Mouse (Mus musculus) lung, adult 2 months (tissue): Measurements from ENCODE around the gene Mast4. TPM values are rescaled to one million over a fixed set of nuclear protein-coding genes. Genes with fewer than 3 reads are reported as not detected.

Source experiments
- DNase-seq: peaks from one replicate; pipeline ENCODE4 v3.0.0; 2022
- H3K4me1 ChIP-seq: fragments of 200-500 bp; 2 replicates; pipeline ENCODE4 v1.6.1; 2011; ENCODE audit warnings: low read length; ENCODE audit not compliant: control insufficient read depth, insufficient read depth
- H3K4me3 ChIP-seq: fragments of 200-500 bp; replicated peaks from 2 replicates; pipeline ENCODE3; 2011; ENCODE audit warnings: low read depth, mild to moderate bottlenecking, control low read depth, low read length; ENCODE audit errors: extremely low read depth
- CTCF ChIP-seq: fragments of 200-500 bp; IDR thresholded peaks from 2 replicates; pipeline ENCODE4 v1.5.1; 2011; ENCODE audit warnings: mild to moderate bottlenecking, low read length, control low read depth; ENCODE audit not compliant: insufficient read depth
- POLR2A ChIP-seq: fragments of 200-500 bp; IDR thresholded peaks from 2 replicates; pipeline ENCODE4 v1.6.1; 2011; ENCODE audit warnings: low read depth, mild to moderate bottlenecking, control low read depth, low read length, borderline replicate concordance; ENCODE audit errors: extremely low read depth
- WGBS: fragments of 180-500 bp; shearing (Covaris S2); methylation state at CpG from one replicate; pipeline ENCODE4 v1.1.7; 2018; 5-methylcytosine and 5-hydroxymethylcytosine counted together
- polyA plus RNA-seq: library from polyadenylated mRNA; depleted of rRNA; stranded (reverse); fragments of >200 nt; gene quantifications from 2 replicates; pipeline ENCODE4 v1.2.3, GENCODE M21; 2012

The Mast4 gene
- polyA plus RNA-seq, 1 experiment = 14.9 TPM

DNA sequence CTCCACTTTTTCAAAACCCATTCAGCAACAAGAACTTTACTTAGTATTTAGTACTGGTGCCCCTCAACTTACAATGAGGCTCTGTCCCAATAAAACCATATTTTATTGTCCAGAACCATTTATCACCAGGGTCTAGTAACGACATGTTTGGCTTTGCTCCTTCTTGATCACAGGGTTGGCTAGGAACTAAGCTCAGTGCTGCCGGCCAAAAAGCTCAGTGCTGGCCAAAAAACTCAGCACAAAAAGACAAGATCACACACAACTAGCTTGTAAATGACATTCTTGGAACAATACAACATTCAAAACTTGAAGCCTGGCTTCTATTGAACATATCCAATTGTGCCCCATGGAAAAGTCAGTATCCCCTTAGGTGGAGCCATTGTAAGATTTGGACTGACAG, 386.8 kb downstream of the Mast4 start:
- 58% methylated on average over 2 of the region's 2 CpGs for WGBS
- no peak for DNase-seq
- TF ChIP-seq CTCF = no peak
- TF ChIP-seq POLR2A = no peak
- Histone ChIP-seq H3K4me3 (no peak overlapping the region), H3K4me1 (no peaks in the 10 kb centered on the region)

- WGBS = 74% methylated on average over 13 of the region's 13 CpGs
- no peak overlapping the region for H3K4me3 ChIP-seq
- TF ChIP-seq CTCF (no peak), POLR2A (no peak)
- H3K4me1 ChIP-seq = no peaks in the 10 kb centered on the region
- no peak for DNase-seq
Measured at GRCm38 (mm10) chr13:102946024-102946821, 388.1 kb downstream of the Mast4 start.

DNA sequence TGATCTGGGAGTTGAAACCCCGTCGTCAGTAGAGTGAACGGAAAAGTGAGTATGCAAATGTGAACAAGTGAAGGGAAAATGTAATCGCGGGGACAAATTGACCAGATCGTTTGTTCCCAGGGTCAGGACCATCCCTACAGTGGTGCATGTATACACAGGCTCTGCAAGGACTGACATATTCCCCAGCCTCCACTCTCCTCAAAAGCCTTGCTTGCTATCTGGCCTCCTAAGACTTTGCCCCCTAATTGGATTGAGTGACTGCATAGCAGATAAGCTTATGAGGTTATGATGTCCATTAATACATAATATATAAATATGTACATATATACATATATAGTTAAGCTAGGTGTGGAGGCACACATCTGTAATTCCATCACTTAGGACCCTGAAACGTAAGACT, 388.8 kb downstream of the Mast4 start:
- Histone ChIP-seq H3K4me1 (no peaks in the 10 kb centered on the region), H3K4me3 (no peak overlapping the region)
- TF ChIP-seq CTCF (no peak), POLR2A (no peak)
- 93% methylated on average over 7 of the region's 7 CpGs for WGBS
- DNase-seq = no peak

GRCm38 (mm10) chr13:102944516-102944915, 389.8 kb downstream of the Mast4 start:
- no peak for DNase-seq
- Histone ChIP-seq H3K4me3 (no peak overlapping the region), H3K4me1 (no peaks in the 10 kb centered on the region)
- WGBS = 84% methylated on average over 4 of the region's 4 CpGs
- TF ChIP-seq POLR2A (no peak), CTCF (no peak)

GRCm38 (mm10) chr13:102942557-102942956, 391.7 kb downstream of the Mast4 start:
- Histone ChIP-seq H3K4me1 (no peaks in the 10 kb centered on the region), H3K4me3 (no peak overlapping the region)
- DNase-seq = no peak
- no peak for TF ChIP-seq CTCF
- no peak for TF ChIP-seq POLR2A
- 67% methylated on average over 2 of the region's 2 CpGs for WGBS

DNA sequence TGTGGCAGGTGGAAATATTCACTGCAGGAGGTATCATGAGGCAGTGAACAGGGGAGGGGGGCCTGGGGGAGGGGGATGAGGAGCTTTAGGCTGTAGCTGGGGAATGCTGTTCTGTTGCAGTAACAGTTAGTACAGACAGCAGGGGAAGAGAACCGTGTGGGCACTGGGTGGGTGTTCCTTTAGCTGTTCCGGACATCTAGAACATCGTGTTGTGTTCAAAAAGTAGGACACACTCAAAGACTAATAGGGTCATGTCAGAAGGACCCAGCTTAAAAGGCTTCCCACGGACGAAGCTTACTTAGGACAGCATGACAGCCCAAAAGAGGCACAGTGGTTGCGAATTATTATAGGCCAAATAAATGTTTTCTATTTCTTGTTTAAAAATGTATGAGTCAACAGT, 393.8 kb downstream of the Mast4 start:
- TF ChIP-seq POLR2A (no peak), CTCF (no peak)
- DNase-seq = no peak
- H3K4me3 ChIP-seq = no peak overlapping the region
- 88% methylated on average over 6 of the region's 6 CpGs for WGBS
- H3K4me1 ChIP-seq = no peaks in the 10 kb centered on the region

- TF ChIP-seq POLR2A (no peak), CTCF (no peak)
- 98% methylated on average over 2 of the region's 2 CpGs for WGBS
- DNase-seq = no peak
Measured at GRCm38 (mm10) chr13:102936233-102936632, 398.1 kb downstream of the Mast4 start.

DNA sequence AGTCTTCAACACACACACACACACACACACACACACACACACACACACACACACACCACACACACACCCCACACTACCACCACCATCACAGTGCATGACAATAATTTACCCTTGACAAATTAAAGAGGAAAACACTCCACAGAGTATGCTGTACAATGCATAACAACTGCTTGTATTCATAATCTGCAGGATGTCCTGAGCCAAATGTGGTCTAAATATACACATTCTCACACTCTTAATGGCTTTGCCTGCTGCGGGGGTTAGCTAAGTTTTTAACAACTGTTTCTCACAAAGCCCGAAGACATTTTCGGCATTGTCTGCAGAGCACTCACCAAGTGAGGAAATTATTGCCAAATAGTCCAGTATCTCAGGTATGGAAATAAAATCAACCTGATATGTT, 398.5 kb downstream of the Mast4 start:
- Histone ChIP-seq H3K4me1 (no peaks in the 10 kb centered on the region), H3K4me3 (no peak overlapping the region)
- whole genome bisulfite sequencing = 44% methylated on average over 3 of the region's 3 CpGs
- DNase-seq = no peak
- TF ChIP-seq POLR2A = no peak
- TF ChIP-seq CTCF = no peak

More at GRCm38 (mm10) chr13:102936233-102936632, 398.1 kb downstream of the Mast4 start:
- H3K4me1 ChIP-seq = no peaks in the 10 kb centered on the region
- no peak overlapping the region for H3K4me3 ChIP-seq

DNA sequence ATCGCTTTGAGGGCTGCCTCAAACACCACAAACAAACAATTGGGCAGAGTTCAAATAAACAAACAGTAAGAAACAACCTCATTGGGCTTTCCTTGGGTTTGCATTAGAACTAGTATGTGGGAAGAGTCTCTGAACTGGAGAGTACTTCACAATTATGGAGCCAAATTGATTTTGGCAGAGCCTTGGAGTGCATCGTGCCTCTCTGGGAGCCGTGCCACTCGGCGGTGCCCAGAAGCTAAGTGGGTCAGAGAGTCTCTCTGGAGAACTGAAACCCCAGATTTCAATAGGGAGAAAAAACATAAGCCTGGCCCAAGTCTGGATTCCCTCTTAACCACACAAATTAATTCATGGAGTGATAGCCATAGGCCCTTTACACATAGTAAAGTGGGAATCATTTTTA, 400.6 kb downstream of the Mast4 start:
- Histone ChIP-seq H3K4me1 (no peaks in the 10 kb centered on the region), H3K4me3 (no peak overlapping the region)
- peak; percentile 15 for DNase-seq
- 56% methylated on average over 5 of the region's 5 CpGs for WGBS
- TF ChIP-seq CTCF = no peak
- no peak for TF ChIP-seq POLR2A

DNA sequence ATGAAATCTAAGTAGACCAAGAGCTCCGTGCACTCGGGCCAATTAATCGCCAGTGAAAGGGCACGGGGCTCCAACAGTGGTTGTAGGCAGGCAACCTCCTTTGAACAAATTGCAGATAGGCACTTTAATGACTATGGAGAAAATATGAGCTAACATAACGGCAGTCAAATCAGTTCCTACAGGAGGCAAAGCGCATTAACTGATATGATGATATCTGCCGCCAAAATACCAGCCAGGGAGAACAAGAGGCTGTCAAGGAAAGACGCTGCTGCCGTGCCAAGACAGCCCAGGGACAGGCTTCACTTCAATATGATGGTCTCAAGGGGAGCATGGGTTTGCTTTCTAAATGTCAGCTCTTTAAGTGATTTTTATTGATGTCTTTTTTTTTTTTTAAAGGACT, 401.9 kb downstream of the Mast4 start:
- no peaks in the 10 kb centered on the region for H3K4me1 ChIP-seq
- TF ChIP-seq CTCF (no peak), POLR2A (no peak)
- DNase-seq = no peak
- WGBS = 77% methylated on average over 9 of the region's 9 CpGs
- no peak overlapping the region for H3K4me3 ChIP-seq

DNA sequence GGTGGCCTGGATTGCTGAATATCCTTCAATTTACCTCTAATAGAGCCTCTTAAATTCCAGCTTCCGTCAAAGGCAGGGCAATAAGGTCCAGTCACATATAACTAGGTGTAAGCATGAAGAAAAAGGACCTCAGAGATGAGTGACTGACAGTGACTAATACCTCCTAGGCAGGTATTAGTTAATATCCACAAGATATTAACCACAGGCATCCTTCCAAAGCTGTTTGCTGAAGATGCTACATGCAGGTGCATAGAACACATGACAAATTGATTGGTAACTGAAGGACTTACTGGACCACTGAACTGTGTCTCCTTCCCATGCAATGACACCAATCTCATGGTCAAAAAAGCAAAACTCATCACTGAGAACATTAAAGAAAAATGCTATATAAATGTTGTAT, 402.3 kb downstream of the Mast4 start:
- no peak overlapping the region for H3K4me3 ChIP-seq
- no peak for DNase-seq
- TF ChIP-seq POLR2A (no peak), CTCF (no peak)
- H3K4me1 ChIP-seq = no peaks in the 10 kb centered on the region
- 98% methylated on average over 1 of the region's 1 CpGs for WGBS
